Mouse (Mus musculus) heart, adult 2 months (tissue): Measurements from ENCODE around the gene Actn2.

Experiments
- CTCF ChIP-seq: fragments of 200-600 bp; IDR thresholded peaks from 2 replicates; pipeline ENCODE4 v1.8.1; 2022; ENCODE audit warnings: antibody characterized with exemption, mild to moderate bottlenecking, moderate library complexity
- POLR2A ChIP-seq: fragments of 200-500 bp; IDR thresholded peaks from 2 replicates; pipeline ENCODE4 v1.6.1; 2011; ENCODE audit warnings: mild to moderate bottlenecking, low read depth, low read length, control low read depth; ENCODE audit not compliant: insufficient read depth

GRCm38 (mm10) chr13:12249195-12249898 is 91.2 kb downstream of the Actn2 start:
- TF ChIP-seq CTCF (no peak), POLR2A (no peak)
